33 mouse cellular contexts compared by ENCODE assay signal in genomic region chr8:93055238-93055637, GRCm38 (mm10). TPM values are rescaled to one million over a fixed set of nuclear protein-coding genes. Genes with fewer than 3 reads are reported as not detected.
DNase-seq lines count a peak whose midpoint lies in the region; ATAC-seq and TF ChIP-seq lines count a peak whose summit lies in the region.
"Had no signal": no experiment of that assay in that cellular context is flagged by ENCODE, and none has a peak within 500 bp of the region (broad histone marks: within the 10 kb centered on the region; RNA-seq: fewer than 3 reads in every experiment).

No protein-coding gene starts in this region.

- no peak for ATAC-seq in lung, embryonic 14.5 days (ENCODE audit: insufficient read depth)
- ATAC-seq: CD4-positive, CD25-positive, alpha-beta regulatory T cell, adult 4 months; forebrain, embryonic 14.5 days had no signal

- no peak overlapping the region for H3K9ac ChIP-seq in lung, embryonic 14.5 days
- H3K9ac ChIP-seq: embryonic facial prominence, embryonic 12.5 days; embryonic facial prominence, embryonic 15.5 days; heart, embryonic 12.5 days; heart, embryonic 15.5 days; hindbrain, embryonic 12.5 days; hindbrain, embryonic 15.5 days had no signal

- H3K9me3 ChIP-seq in lung, embryonic 14.5 days (ENCODE audit: low read depth, low read length): no peaks in the 10 kb centered on the region
- H3K9me3 ChIP-seq: embryonic facial prominence, embryonic 12.5 days; embryonic facial prominence, embryonic 15.5 days; heart, embryonic 12.5 days; heart, embryonic 15.5 days; hindbrain, embryonic 12.5 days; hindbrain, embryonic 15.5 days had no signal

- no peaks in the 10 kb centered on the region for H3K27me3 ChIP-seq in lung, embryonic 14.5 days (ENCODE audit: insufficient read depth, low read length)
- H3K27me3 ChIP-seq: embryonic facial prominence, embryonic 12.5 days; embryonic facial prominence, embryonic 15.5 days; heart, embryonic 12.5 days; heart, embryonic 15.5 days; hindbrain, embryonic 12.5 days; hindbrain, embryonic 15.5 days had no signal

- no peaks in the 10 kb centered on the region for H3K36me3 ChIP-seq in lung, embryonic 14.5 days (ENCODE audit: insufficient read depth)
- H3K36me3 ChIP-seq: embryonic facial prominence, embryonic 12.5 days; embryonic facial prominence, embryonic 15.5 days; heart, embryonic 12.5 days; heart, embryonic 15.5 days; hindbrain, embryonic 12.5 days; hindbrain, embryonic 15.5 days had no signal

- WGBS in lung, embryonic 14.5 days: 30% methylated on average over 2 of the region's 2 CpGs

- peak; percentile 66 for DNase-seq in heart, adult 11 months
- DNase-seq in heart, postnatal 4 days: no peak
- peak; percentile 24 for DNase-seq in lung, embryonic 14.5 days
- DNase-seq in lung, postnatal 10 days: no peak
- DNase-seq in ES-CJ7 (ENCODE audit: low read depth, low spot score): peak; percentile 42
- peak; percentile 2 for DNase-seq in yolk sac, embryonic 10.5 days (ENCODE audit: low spot score)
- no peak for DNase-seq in gastrocnemius, postnatal 10 days
- DNase-seq: adrenal gland, adult 2 months; adrenal gland, postnatal 14 days; cerebellum, adult 11 months; cerebellum, adult 2 months; cerebellum, postnatal 10 days; cerebellum, postnatal 36 days; gastrocnemius, postnatal 36 days; heart, postnatal 10 days; kidney, adult 18-20 months had no signal

- no peak overlapping the region for H3K4me2 ChIP-seq in lung, embryonic 14.5 days
- H3K4me2 ChIP-seq: embryonic facial prominence, embryonic 12.5 days; embryonic facial prominence, embryonic 15.5 days; heart, embryonic 12.5 days; heart, embryonic 15.5 days; hindbrain, embryonic 12.5 days; hindbrain, embryonic 15.5 days had no signal

- no peak overlapping the region for H3K27ac ChIP-seq in lung, embryonic 14.5 days (ENCODE audit: low read depth)
- H3K27ac ChIP-seq: embryonic facial prominence, embryonic 12.5 days; embryonic facial prominence, embryonic 15.5 days; heart, embryonic 15.5 days; hindbrain, embryonic 12.5 days; hindbrain, embryonic 15.5 days had no signal

- H3K4me1 ChIP-seq in lung, embryonic 14.5 days (ENCODE audit: insufficient read depth): no peaks in the 10 kb centered on the region
- H3K4me1 ChIP-seq: embryonic facial prominence, embryonic 12.5 days; embryonic facial prominence, embryonic 15.5 days; hindbrain, embryonic 12.5 days; hindbrain, embryonic 15.5 days had no signal

- no peak for TF ChIP-seq CTCF in lung, embryonic 14.5 days (IDR thresholded peaks at IDR 0.05; ENCODE audit: low read depth)

- H3K4me3 ChIP-seq in lung, embryonic 14.5 days (ENCODE audit: low read depth, low read length): no peak overlapping the region
- H3K4me3 ChIP-seq: embryonic facial prominence, embryonic 12.5 days; embryonic facial prominence, embryonic 15.5 days; heart, embryonic 12.5 days; heart, embryonic 15.5 days; hindbrain, embryonic 12.5 days; hindbrain, embryonic 15.5 days had no signal

RNA-seq across cellular contexts. Expression of gene Ces1a, which starts 7.2 kb away (rescaled TPM):
- total RNA-seq in heart, postnatal 4 days (2021): not detected
- not detected in 2 replicates for polyA plus RNA-seq in lung, embryonic 14.5 days (2014; fragmentation: Nextera tagmentation; extraction: Ambion mirVana)
- not detected for total RNA-seq in gastrocnemius, postnatal 10 days (2021)
- total RNA-seq: adrenal gland, adult 2 months; adrenal gland, postnatal 14 days; adrenal gland, postnatal 4 days; gastrocnemius, adult 8-10 months; gastrocnemius, postnatal 36 days; granulocyte monocyte progenitor cell, adult 5-6 weeks; heart, adult 8-10 months; heart, postnatal 10 days; hematopoietic stem cell, adult 5-6 weeks had no signal
- polyA plus RNA-seq: adrenal gland, adult 2 months; CD4-positive, CD25-positive, alpha-beta regulatory T cell, adult 4 months; cerebellum, adult 2 months; embryonic facial prominence, embryonic 12.5 days; forebrain, embryonic 11.5 days; forebrain, embryonic 14.5 days; heart, embryonic 12.5 days; heart, embryonic 15.5 days; hindbrain, embryonic 12.5 days; hindbrain, embryonic 15.5 days; intestine, embryonic 14.5 days had no signal

RNA-seq across cellular contexts. Expression of gene Ces1b, which starts 24.6 kb away (rescaled TPM):
- total RNA-seq in heart, postnatal 4 days (2021): not detected
- not detected in 2 replicates for polyA plus RNA-seq in lung, embryonic 14.5 days (2014; fragmentation: Nextera tagmentation; extraction: Ambion mirVana)
- total RNA-seq in gastrocnemius, postnatal 10 days (2021): not detected
- total RNA-seq: gastrocnemius, adult 8-10 months; gastrocnemius, postnatal 36 days; granulocyte monocyte progenitor cell, adult 5-6 weeks; heart, adult 8-10 months; heart, postnatal 10 days; hematopoietic stem cell, adult 5-6 weeks had no signal
- polyA plus RNA-seq: adrenal gland, adult 2 months; C2C12; CD4-positive, CD25-positive, alpha-beta regulatory T cell, adult 4 months; cerebellum, adult 2 months; cortical plate, adult 2 months; embryonic facial prominence, embryonic 12.5 days; forebrain, embryonic 11.5 days; forebrain, embryonic 14.5 days; heart, embryonic 12.5 days; hindbrain, embryonic 12.5 days; hindbrain, embryonic 15.5 days; intestine, embryonic 14.5 days had no signal

Comparison
In these comparisons a context has a peak if more than half of its experiments do, and no peak if none do; other contexts are left out.
1. DNase-seq: peak in heart, adult 11 months (single experiment), lung, embryonic 14.5 days (single experiment), ES-CJ7 (single experiment) and yolk sac, embryonic 10.5 days (single experiment); none in heart, postnatal 4 days (single experiment), lung, postnatal 10 days (single experiment) and gastrocnemius, postnatal 10 days (single experiment).